Mouse (Mus musculus) frontal cortex, postnatal 14 days (tissue): Measurements from ENCODE around the gene Rtn1.
"Not testable (repeated sequence)": the region's sequence is repeated elsewhere in the genome, so short reads cannot be mapped to it uniquely, and the experiment has no call there.

Experiments used
- DNase-seq, 2 experiments: peaks; one replicate each; pipeline ENCODE4 v3.0.0; 2022; ENCODE audit warnings: low spot score in 2 of 2

Rtn1 gene

DNA sequence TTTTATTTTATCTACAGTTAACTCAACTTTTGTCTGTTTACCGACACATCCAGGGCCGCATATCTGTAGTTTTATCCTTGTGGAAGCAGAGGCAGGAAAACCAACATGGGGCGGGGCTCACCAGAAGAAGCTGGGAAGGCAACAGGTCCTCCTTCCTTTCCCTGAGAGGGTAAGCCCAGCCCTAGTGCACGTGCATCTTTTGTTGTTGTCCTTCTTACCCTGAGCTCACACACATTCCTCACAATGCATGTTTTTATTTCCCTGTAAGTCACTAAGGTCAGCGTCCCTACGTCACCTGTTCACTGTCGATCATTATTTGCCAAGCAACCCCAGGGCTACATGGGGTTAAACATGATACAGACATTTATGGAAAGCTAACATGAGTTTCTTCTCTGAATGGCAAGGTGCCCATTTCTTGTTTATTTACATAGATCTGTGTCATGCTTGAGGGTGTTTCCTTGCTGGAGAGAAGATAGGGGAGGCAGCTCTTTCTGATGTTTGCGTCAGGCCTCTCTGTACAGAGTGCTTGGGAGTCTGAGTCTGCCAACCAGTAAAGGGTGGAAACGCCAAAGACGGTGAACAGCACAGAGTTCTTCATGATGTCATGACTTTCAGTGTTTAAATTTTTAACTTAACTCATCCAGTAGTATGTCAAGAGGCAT lies 84.5 kb downstream of the Rtn1 start:
- no peak for DNase-seq

DNA sequence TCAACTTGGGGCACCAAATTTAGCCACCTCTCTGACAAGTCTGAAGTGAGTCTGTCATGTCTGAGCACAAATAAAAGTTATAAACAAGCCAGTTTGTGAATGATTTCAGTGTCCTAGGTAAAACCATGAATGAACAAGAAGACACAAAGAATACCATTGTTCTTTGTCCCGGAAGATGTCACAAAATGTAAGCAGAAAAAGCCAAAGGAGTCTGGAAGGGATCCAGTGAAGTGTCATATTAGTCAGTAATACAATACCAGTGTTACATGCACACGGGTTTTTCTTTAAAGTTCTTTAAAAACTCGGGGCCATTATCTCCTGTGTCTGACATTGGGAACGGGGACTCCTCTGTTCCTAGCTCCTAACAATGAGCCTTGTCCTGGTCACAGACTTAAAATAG lies 85.1 kb downstream of the Rtn1 start:
- no peak for DNase-seq

DNA sequence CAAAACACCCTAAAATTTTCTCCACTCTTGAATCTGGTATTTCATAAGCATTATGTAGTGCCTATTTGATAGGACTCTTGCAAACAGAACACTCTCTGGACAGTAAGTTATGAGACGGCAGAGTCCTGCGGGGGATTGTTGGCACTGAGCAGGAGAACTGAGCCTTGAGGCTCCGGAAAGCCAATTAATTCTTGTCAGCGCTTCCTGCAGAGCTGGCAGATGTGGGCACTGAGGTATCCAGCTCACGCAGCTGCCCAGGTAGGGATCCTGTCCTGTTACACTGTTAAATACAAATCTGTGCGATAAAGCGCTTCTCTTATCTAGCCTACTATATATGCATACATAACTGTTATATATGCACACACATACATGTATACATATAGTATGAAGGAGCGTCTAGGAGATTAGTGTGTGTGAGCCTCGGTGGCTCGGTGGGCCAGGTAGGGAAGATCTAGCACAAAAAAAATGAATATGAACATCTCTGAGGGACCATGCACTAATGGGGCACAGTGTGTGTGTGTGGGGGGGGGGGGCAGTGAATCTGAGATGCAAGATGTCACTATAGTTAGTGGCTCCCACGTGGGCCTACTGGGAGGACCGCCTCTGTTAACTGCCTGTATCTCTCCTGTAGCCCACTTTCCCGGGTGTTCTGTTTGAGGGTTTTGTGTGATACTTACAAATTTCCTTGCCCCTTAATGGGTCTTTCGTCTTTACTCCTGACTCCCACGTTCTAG lies 93.0 kb downstream of the Rtn1 start:
- no peak for DNase-seq

DNA sequence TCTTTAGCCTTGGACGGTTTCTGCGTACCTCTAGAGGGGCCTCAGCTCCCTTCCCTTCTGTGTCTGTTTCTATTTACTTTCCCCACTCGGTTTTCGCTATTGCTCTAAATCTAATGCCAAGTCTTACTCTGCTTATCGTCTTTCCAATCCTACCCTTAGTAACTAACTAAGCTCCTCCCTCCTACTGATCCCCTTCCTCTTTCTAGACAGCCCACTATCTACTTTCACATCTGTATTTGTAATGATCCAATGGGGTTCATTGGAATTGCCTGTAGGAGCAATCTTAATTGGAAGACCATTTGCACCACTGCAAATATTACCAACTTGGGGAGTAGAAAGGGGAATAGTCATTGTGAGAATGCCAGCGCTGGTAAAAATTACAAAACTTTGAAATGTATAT lies 98.0 kb downstream of the Rtn1 start:
- no peak for DNase-seq

DNA sequence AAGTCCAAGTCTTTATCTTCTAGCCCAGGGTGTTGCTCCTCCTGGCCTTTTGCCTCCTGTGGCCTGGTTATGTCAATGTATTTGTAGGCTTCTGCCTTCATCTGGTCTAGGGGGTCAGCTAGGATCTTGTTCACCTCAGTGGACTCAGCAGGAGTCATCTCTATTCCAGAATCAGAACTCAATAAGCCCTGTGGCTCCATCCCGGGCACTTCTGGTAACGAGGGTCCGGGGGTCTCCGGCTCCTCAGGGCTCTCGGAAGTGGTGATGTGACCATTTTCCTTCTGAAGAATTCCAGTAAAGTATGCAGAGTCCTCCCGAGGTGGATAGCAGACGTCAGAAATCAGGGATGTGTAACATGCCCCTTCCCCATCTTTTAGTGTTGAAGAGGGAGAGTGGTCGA lies 100.3 kb downstream of the Rtn1 start:
- DNase-seq, result no peak

DNA sequence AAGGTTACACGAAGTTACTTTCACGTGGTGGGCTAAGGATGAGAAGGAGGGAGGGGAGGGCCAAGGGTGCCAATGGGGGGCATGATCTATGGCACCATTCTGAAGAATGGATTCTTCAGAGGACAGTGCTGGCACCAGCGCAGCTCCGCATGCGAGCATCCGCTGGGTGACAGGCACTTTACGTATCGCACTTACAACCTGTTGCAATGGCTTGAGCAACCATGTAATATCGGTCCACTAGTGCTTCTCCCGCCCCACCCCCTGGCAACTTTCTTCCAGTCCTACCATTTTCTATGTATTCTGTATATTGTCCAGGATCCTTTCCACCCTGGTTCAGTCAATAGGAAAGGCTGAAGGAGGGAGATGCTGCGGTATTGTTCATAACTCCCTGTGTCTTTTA lies 102.6 kb downstream of the Rtn1 start:
- DNase-seq, result no peak

DNA sequence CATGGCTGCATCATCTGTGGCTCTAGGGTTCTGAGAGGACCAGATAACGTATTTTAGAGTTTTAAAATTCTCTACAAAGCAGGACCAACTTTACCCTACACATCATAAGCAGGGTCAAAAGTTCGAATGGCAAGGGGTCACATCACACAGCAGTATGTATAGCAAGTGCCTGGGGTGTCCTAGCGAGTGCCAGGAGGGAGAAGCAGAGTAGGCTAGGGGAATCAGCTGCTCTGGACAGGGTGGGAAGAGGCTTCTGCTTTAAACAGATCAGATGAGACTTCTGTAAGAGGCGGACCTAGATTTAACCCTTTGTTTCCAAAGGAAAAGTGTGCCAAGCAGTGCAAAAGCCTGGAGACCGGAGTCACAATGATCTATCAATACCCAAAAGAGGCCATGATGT lies 103.4 kb downstream of the Rtn1 start:
- DNase-seq, result no peak

DNA sequence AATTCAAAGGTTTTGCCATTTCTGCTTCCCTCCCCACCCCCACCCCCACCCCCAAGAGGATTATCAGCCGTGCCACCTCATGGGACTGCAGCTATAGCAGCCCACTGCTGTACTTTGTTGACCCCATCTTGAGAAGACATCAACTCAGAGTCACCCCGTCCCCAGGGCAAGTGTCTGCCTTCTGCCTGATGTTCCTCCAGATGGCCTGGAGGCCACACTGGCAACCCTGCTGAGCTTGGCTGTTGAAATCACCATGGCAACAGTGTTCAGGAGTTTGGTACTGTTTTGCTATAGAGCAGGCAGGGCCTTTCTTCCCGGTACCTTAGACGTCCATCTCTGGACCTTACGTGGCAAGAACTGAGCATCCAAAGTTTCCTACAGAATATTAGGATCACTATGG lies 103.9 kb downstream of the Rtn1 start:
- no peak for DNase-seq

DNA sequence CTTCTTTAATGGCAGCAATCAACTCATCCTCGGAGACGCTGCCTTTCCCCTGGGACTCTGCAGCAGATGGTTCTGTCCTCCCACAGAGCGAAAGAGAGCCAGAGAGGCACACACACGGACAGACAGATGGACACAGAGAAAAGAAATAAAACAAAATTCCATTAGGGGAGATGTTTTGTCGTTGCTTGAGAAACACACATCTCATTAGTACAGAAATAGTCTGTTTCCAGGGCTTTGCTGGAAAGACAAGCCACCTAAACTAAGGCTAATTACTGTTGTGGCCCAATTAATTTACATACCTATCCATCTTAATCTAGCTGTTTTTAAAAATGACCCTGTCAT lies 104.5 kb downstream of the Rtn1 start:
- no peak for DNase-seq

DNA sequence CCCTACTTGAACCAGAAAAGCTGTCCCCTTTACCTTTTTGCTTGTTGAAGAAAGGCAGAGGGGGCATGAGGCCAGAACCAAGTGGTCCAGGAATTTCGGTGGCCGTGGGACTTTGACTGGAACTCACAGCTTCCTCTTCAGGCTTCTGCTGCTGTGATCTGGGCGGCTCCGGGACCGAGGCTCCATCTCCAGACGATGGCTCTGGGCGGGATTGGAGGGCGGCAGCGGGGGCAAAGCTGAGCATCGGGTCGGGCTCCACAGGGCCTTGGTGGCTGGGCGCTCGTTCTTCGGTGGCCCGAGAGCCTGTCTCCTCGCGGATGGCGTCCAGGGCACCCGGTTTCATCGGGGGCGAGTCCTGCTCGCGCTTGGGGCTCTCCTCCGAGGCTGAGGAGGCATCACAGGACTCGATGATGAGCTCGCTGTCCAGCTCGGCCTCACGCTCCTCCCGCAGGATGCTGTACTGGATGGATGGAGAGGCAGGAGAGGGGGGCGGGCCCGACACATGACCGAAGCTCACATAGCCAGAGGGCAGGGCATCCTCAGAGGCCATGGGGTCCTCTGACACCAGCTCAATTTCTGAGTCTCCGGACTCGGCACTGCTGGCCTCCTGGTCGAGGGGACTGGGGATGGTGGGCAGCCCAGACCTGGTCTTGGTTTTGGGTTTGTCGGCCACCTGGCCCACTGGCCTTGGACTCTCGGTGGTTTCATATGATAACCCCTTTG lies 105.1 kb downstream of the Rtn1 start:
- no peak for DNase-seq

DNA sequence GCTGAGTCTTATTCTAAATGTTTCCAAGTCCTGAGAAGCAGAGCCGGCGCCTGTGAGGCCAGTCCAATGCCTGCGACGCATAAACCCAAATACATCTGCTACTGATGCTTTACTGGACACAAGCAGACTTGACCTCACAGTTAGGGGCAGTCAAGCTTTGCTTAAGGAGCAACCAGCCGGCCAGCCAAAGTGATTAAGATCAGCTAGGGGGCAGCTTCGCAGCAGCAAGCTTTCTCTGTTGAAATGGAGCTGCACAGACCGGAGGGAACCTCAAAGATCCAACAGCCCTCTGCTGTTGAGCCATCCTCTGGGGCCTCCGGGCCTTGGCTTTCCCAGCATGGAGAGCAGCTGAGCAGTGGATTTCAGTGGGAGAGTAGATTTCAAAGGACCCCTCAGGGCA lies 107.4 kb downstream of the Rtn1 start:
- DNase-seq, result no peak

DNA sequence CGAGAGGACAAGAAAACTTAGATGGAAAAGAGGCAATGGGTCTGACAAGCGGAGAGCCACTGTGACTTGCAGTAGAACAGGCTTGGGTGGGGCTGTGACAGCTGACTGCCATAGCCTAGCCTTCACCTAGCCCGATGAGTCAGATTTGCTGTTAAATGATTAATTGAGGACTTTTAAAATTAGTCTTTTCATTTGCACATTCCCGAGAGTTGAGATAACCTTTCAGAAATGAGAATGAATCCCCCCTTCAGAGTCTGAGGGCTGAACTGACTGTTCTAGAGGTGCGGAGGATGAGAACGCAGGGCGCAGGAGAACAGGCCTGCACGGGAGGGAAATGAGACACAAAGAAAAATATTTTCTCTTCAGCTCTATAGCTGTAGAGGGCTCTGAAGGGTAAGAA lies 107.9 kb downstream of the Rtn1 start:
- DNase-seq, result no peak

DNA sequence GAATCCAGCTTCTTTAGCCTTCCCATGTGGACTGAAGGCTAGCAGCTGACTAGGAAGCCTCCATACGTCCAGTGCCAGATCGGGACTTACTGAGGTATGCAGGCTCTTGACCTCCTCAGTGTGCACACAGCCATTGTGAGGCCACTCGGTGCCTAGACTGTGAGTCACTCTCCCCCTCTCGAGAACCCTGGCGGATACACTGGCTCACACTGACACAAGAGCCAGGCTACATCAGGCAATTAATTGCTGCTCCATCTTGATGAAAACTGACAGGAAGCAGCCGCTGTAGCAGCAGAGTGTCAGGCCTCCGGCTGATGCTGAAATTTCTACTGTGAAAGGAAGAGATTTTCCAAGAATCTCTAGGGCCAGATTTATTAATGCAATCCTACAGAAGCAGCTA lies 110.6 kb downstream of the Rtn1 start:
- no peak for DNase-seq

DNA sequence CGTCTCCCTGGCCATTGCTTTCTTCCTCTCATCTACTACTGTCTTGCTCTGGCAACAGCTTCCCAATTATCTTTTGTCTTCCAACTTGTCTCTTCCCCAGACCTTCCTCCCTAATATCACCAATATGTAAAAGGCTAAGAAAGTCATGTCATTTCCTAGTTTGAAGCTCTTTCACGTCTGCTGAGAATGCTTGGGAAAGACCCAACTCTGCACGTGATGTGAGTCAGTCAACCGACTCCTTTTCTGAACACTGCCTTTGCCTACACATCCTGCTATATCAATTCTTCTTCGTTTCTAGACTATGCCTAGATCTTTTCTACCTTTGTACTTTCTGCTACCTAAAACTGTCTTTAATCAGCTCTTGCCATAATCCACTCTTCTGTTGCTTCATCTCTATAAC lies 112.3 kb downstream of the Rtn1 start:
- DNase-seq, result no peak

DNA sequence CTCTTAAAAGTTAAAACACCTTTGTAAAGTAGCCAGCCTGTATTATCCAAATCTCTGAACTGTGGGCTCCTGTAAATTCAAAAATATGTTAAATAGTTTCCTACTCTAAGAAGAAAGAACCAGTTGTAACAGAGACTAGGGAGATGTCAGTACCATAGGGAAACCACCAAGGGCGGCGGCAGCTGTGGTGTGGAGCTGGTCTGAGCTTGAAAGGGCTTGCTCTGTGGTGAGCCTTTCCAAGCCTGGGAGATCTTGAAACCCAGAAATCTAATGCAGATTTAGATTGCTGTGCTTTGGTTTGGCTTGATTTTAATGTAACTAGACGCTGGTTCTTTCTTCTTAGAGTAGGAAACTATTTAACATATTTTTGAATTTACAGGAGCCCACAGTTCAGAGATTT lies 115.7 kb downstream of the Rtn1 start:
- DNase-seq, result not testable (repeated sequence)

DNA sequence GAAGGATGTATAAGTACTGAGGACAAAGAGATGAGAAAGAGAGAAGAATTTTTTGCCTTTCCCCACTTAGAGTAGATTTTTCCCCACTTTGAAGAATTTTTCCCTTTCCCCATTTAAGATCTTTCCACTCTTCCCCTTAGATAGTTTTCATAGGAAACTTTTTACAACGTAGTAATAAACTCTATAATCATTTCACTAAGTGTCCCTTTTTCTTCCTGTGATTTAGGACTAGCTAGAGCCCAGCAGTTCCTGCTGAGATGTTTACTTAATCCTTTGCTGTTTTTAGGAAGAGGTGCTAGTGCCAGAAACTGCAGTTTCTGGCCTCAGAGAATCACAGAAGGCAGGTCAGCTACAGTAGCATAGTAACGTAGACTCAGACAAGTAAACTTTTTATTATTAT lies 116.3 kb downstream of the Rtn1 start:
- DNase-seq, result no peak

DNA sequence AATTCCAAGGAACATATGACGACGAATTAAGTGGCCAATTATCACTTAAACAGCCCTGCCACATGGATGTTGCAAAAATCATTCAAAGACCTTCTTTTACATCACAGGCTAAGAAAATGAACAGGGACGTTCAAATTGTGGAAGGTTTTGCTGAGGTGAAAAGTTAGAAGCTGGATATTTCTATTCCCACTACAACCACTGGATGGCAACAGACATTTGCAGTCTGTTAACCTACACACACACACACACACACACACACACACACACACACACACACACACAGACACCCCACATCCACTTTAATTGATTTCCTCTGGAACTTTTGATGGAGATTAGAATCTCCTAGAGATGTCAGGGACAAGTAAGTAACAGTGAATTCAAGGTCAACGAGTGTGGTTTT lies 117.6 kb downstream of the Rtn1 start:
- no peak for DNase-seq

DNA sequence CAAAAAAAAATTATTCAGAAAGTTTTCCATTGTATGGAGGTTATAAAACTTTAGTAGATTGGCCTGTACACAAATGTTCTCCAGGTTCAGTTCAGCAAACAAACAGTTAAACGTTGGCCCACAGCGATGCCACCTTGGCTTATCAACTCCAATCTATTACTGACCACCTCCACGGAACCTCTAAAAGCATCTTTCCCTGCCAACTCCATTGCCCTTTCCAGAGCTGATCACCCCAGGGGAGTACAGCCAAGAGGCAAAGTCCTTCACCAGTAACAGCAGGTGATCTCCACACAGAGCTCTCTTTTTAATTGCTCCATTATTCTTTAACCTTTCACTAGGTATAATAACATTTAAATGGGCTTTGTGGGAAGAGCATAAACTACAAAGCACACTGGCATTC lies 120.6 kb downstream of the Rtn1 start:
- no peak for DNase-seq

DNA sequence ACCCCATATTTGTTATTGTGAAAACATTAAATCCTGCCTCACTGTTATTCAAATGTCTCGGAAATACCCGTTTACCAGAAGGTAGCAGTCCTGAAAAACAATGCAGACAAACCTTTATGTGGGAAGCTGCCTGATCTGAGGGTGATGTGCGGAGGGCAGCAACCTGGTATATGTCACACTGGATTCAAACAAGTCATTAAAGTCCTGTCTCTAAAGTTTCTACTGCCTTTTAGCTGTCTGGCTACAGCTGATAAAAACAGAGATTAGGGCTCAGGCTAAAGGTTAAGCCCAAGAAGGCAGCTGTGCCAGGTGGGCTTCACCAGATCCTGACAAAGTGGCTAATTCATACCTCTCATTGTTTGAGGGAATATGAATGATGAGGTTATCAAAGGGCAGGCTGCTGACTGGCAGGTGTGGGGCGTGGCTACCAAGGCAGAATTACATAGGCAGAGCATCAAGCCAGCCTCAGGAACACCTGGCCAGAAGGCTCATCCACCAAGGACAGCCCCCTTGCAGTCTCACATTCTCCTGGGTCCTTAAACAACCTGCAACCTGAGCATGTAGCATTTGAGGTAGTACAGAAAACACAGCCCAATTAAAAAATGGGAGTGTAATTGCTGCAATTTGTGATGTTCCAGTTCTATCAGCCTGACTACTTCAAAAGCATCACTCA lies 121.4 kb downstream of the Rtn1 start:
- DNase-seq, result no peak

DNA sequence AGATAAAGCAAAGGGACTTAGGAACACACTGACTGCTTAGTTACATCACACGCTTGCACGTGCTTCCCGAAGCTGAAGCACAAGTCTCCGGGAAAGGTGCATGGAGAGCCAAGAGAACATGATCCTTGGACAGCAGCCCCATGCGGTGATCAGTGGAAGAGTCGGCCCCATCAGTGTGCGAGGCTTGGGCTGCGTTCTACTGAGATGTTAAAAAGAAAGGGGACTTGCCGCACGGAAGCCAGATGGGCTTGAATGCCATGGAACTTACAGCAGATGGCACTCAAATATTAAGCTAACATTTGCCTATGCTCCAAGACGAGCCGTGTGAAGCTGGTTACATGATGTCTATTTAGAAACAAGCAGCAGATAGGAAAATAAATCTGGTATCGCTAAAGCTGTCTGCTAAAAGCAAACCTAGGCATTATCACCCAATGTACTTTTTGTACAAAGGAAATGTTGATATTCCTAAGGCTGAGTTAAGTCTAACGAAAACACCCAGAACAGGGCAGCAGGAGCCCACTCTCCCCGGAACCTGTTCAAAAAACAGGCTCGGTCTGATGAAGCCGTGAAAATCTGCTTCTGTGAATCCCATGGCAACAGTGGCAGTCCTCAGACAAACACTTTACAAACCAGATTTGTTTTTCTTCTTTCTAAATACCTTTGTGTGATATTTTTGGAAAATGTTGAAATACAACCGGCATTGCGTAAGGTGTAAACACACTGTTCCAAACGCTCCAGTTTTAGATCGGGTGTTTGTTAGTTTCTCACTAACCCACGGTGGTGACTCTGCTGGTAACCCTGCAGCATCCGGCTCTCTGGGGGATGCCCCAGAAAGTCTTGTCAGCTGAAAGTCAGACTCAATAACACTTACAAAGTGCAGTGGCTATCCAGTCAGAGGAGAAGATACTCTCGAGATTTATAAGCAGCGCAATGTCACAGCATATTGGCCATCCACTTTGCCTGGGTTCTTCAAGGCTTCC lies 123.2 kb downstream of the Rtn1 start:
- DNase-seq, result peak; percentile 63 to 72

DNA sequence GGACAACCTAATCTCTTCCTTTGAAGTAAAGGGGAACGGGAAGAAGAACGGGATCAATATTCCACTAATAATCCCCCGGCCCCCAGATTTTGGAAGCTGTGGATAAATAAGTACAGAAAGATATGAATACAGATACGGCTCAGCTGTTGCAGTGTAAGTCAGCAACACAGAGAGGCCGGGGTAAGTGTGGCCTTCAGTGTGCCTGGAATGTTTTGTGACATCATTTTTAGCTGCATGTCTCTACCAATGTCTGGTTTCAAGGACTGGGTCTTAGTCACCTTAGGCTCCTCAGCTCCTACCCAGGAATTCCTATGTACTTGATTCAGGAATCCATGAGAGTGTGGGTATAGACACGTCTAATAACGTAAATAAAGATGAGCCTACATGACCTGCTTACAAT lies 124.3 kb downstream of the Rtn1 start:
- DNase-seq, result no peak
